Mouse (Mus musculus): ENCODE data around the gene Plekha7. TPM values are rescaled to one million over a fixed set of nuclear protein-coding genes. Genes with fewer than 3 reads are reported as not detected.
A peak's percentile ranks its signal among the peaks of the same experiment; 100 is the strongest.

Plekha7 gene
- total RNA-seq, 1 experiment: 38.0 TPM

DNA sequence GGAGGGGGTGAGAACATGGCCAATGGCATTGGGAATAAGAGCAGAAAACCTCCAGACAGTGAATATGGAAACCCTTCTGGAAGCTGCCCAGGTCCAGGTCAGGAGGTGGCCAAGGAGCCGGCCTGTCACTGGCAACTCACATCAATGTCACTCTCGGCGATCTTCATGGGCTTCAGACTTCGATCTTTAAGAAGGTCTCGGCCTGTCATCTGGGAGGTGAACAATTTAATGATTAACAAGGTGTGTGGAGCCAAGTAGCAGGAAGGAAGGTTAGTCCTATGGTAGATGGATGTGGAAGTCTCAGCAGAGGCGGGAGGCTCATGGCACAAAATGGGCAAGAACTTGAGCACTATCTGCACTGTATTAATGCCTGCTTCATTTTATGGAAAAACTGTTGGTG lies 163.1 kb downstream of the Plekha7 start:
- Histone ChIP-seq H3K4me3 (ENCODE audit: insufficient read depth in 1 of 2, low read depth in 1 of 2, low read length in 2 of 2, poor library complexity in 1 of 2, severe bottlenecking in 1 of 2) (no peak overlapping the region), H3K4me1 (ENCODE audit: control insufficient read depth in 2 of 2, insufficient read depth in 2 of 2, low read length in 2 of 2, poor library complexity in 1 of 2) (peaks cover 0 to 2% of the 10 kb centered on the region in 2 experiments; a peak in 1 of 4 replicates), H3K27ac (ENCODE audit: insufficient read depth, low read depth, low read length, poor library complexity, severe bottlenecking) (no peak overlapping the region), H3K36me3 (ENCODE audit: control insufficient read depth, insufficient read depth, low read length, poor library complexity, severe bottlenecking) (peaks cover 43% of the 10 kb centered on the region), H3K9ac (ENCODE audit: insufficient read depth, low read depth, low read length, poor library complexity, severe bottlenecking) (no peak overlapping the region), H3K9me3 (ENCODE audit: control insufficient read depth, insufficient read depth, low read depth, low read length) (no peaks in the 10 kb centered on the region)
- no peak for DNase-seq (ENCODE audit: low read depth, low spot score)
- in situ Hi-C loops (cut with MboI; ENCODE audit: low sequenced_read_pairs in 2 of 2, unreplicated experiment in 2 of 2): no loop called here
- TF ChIP-seq CHD2 (IDR thresholded peaks at IDR 0.05; ENCODE audit: low read depth, low read length): no peak
- TF ChIP-seq ZC3H11A (IDR thresholded peaks at IDR 0.05; ENCODE audit: borderline replicate concordance, low read depth, low read length): no peak
- TF ChIP-seq MAFK (IDR thresholded peaks at IDR 0.05; ENCODE audit: insufficient read depth, low read depth, low read length): no peak
- no peak for TF ChIP-seq ZNF384 (IDR thresholded peaks at IDR 0.05; ENCODE audit: low read depth, low read length)
- TF ChIP-seq HCFC1 (IDR thresholded peaks at IDR 0.05; ENCODE audit: borderline replicate concordance, insufficient read depth, low read length): no peak

DNA sequence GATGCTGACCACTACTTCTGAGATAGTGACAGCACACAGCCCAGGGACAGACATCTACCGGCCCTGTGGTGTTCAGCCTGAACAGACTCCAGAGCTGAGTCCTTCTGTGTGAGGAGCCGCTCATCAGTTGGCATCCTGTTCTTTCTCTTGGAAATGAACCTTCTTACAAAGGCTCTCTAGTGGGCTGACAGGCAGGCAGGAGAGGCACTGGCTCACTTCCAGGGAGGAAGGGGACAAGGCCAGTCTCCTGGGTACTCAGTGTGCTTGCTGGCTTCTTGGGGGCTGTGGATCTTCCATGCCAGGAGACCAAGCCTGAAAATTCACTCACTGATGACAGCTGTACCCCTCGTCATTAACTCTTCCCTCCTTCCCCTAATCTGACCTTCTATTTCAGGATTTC lies 170.5 kb downstream of the Plekha7 start:
- Histone ChIP-seq H3K4me3 (ENCODE audit: insufficient read depth in 1 of 2, low read depth in 1 of 2, low read length in 2 of 2, poor library complexity in 1 of 2, severe bottlenecking in 1 of 2) (no peak overlapping the region), H3K9ac (ENCODE audit: insufficient read depth, low read depth, low read length, poor library complexity, severe bottlenecking) (no peak overlapping the region), H3K4me1 (ENCODE audit: control insufficient read depth in 2 of 2, insufficient read depth in 2 of 2, low read length in 2 of 2, poor library complexity in 1 of 2) (peaks cover 0 to 9% of the 10 kb centered on the region in 2 experiments; a peak in 2 of 4 replicates), H3K27ac (ENCODE audit: insufficient read depth, low read depth, low read length, poor library complexity, severe bottlenecking) (no peak overlapping the region), H3K36me3 (ENCODE audit: control insufficient read depth, insufficient read depth, low read length, poor library complexity, severe bottlenecking) (peaks cover 54% of the 10 kb centered on the region), H3K9me3 (ENCODE audit: control insufficient read depth, insufficient read depth, low read depth, low read length) (no peaks in the 10 kb centered on the region)
- TF ChIP-seq CHD2 (IDR thresholded peaks at IDR 0.05; ENCODE audit: low read depth, low read length): no peak
- TF ChIP-seq ZNF384 (IDR thresholded peaks at IDR 0.05; ENCODE audit: low read depth, low read length): no peak
- TF ChIP-seq ZC3H11A (IDR thresholded peaks at IDR 0.05; ENCODE audit: borderline replicate concordance, low read depth, low read length): no peak
- in situ Hi-C loops (cut with MboI; ENCODE audit: low sequenced_read_pairs in 2 of 2, unreplicated experiment in 2 of 2): no loop called here
- no peak for DNase-seq (ENCODE audit: low read depth, low spot score)

DNA sequence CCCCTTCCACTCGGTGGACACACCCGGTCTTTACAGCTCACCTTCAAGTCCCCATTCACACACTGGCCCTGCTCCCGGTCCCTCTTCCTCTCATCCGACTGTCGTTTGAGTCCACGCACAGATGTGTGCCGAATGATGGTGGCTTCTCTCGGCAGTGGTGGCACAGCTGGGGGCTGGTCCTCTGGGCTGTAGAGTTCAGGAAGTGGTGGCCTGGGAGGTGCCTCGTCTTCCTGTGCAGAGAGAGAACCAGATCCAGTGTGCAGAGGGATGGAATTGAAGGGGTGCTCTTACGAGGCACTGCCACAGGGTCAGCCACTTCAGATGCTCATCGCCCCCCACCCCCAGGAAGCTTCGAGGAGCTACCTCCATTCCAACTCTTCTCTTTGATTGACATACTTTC lies 171.0 kb downstream of the Plekha7 start:
- peaks cover 54% of the 10 kb centered on the region for H3K36me3 ChIP-seq (ENCODE audit: control insufficient read depth, insufficient read depth, low read length, poor library complexity, severe bottlenecking)
- H3K9ac ChIP-seq (ENCODE audit: insufficient read depth, low read depth, low read length, poor library complexity, severe bottlenecking): no peak overlapping the region
- H3K27ac ChIP-seq (ENCODE audit: insufficient read depth, low read depth, low read length, poor library complexity, severe bottlenecking): no peak overlapping the region
- peaks cover 0 to 9% of the 10 kb centered on the region in 2 experiments; a peak in 2 of 4 replicates for H3K4me1 ChIP-seq (ENCODE audit: control insufficient read depth in 2 of 2, insufficient read depth in 2 of 2, low read length in 2 of 2, poor library complexity in 1 of 2)
- H3K9me3 ChIP-seq (ENCODE audit: control insufficient read depth, insufficient read depth, low read depth, low read length): no peaks in the 10 kb centered on the region
- no peak for DNase-seq (ENCODE audit: low read depth, low spot score)
- in situ Hi-C loops (cut with MboI; ENCODE audit: low sequenced_read_pairs in 2 of 2, unreplicated experiment in 2 of 2): no loop called here
- H3K4me3 ChIP-seq (ENCODE audit: insufficient read depth in 1 of 2, low read depth in 1 of 2, low read length in 2 of 2, poor library complexity in 1 of 2, severe bottlenecking in 1 of 2): no peak overlapping the region
- TF ChIP-seq MAFK (IDR thresholded peaks at IDR 0.05; ENCODE audit: insufficient read depth, low read depth, low read length): no peak
- TF ChIP-seq CHD2 (IDR thresholded peaks at IDR 0.05; ENCODE audit: low read depth, low read length): no peak
- TF ChIP-seq ZNF384 (IDR thresholded peaks at IDR 0.05; ENCODE audit: low read depth, low read length): no peak
- TF ChIP-seq HCFC1 (IDR thresholded peaks at IDR 0.05; ENCODE audit: borderline replicate concordance, insufficient read depth, low read length): no peak
- no peak for TF ChIP-seq ZC3H11A (IDR thresholded peaks at IDR 0.05; ENCODE audit: borderline replicate concordance, low read depth, low read length)

DNA sequence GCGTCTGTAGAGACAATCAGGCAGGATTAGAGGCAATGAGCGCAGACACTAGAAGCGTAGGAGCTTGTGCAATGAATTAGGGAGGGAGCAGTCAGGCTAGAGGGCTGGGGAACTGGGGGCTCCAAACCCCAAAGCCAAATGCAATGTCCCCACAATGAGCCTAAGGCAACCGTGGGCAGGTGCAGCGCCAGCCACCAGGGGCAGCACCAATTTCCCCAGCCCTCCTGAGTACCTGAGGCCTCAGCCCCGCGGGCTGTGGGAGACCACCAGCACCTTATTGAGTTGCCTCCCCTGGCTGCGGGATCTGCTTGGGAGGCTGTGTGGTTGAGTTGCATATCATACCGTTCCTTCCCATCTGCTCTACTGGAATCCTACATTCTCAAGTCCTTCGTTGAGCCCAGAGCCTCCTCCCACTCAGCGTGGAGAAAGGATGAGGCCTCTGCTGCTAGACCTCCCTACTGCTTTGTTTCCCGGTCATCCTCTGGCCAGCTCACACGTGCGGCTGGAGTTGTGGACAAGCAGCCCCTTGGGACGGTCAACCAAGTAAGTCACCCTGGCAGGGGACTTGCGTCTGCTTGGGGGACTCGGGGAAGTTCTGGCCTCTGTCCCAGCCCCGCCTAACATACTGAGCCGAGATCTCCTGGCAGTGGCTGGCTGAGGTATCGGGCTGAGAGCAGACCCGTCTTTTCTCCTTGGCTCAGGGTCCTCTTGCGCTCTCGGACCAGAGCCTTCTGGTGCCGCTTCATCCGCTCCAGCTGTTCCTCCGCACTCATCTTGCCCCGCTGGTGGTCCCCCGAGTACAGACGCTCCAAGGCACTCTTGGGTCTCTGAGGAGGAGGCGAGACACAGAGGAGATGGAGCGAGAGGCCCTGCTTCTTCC lies 173.5 kb downstream of the Plekha7 start:
- Histone ChIP-seq H3K9ac (ENCODE audit: insufficient read depth, low read depth, low read length, poor library complexity, severe bottlenecking) (no peak overlapping the region; the same call in 1 of the 2 replicates), H3K27ac (ENCODE audit: insufficient read depth, low read depth, low read length, poor library complexity, severe bottlenecking) (no peak overlapping the region), H3K36me3 (ENCODE audit: control insufficient read depth, insufficient read depth, low read length, poor library complexity, severe bottlenecking) (peaks cover 40% of the 10 kb centered on the region), H3K4me3 (ENCODE audit: insufficient read depth in 1 of 2, low read depth in 1 of 2, low read length in 2 of 2, poor library complexity in 1 of 2, severe bottlenecking in 1 of 2) (peak overlapping the region in 1 of 2 experiments; percentile 11; a peak in 1 of 4 replicates), H3K9me3 (ENCODE audit: control insufficient read depth, insufficient read depth, low read depth, low read length) (no peaks in the 10 kb centered on the region), H3K4me1 (ENCODE audit: control insufficient read depth in 2 of 2, insufficient read depth in 2 of 2, low read length in 2 of 2, poor library complexity in 1 of 2) (peaks cover 0 to 9% of the 10 kb centered on the region in 2 experiments; a peak in 2 of 4 replicates)
- no peak for TF ChIP-seq MAFK (IDR thresholded peaks at IDR 0.05; ENCODE audit: insufficient read depth, low read depth, low read length)
- TF ChIP-seq ZNF384 (IDR thresholded peaks at IDR 0.05; ENCODE audit: low read depth, low read length): no peak
- no peak for TF ChIP-seq HCFC1 (IDR thresholded peaks at IDR 0.05; ENCODE audit: borderline replicate concordance, insufficient read depth, low read length)
- no peak for TF ChIP-seq CHD2 (IDR thresholded peaks at IDR 0.05; ENCODE audit: low read depth, low read length)
- no peak for TF ChIP-seq ZC3H11A (IDR thresholded peaks at IDR 0.05; ENCODE audit: borderline replicate concordance, low read depth, low read length)
- DNase-seq (ENCODE audit: low read depth, low spot score): no peak
- in situ Hi-C loops (cut with MboI; ENCODE audit: low sequenced_read_pairs in 2 of 2, unreplicated experiment in 2 of 2): no loop called here

Data from ES-E14 (cell line).